Mouse (Mus musculus): ENCODE data around the gene Hspb8.

DNA sequence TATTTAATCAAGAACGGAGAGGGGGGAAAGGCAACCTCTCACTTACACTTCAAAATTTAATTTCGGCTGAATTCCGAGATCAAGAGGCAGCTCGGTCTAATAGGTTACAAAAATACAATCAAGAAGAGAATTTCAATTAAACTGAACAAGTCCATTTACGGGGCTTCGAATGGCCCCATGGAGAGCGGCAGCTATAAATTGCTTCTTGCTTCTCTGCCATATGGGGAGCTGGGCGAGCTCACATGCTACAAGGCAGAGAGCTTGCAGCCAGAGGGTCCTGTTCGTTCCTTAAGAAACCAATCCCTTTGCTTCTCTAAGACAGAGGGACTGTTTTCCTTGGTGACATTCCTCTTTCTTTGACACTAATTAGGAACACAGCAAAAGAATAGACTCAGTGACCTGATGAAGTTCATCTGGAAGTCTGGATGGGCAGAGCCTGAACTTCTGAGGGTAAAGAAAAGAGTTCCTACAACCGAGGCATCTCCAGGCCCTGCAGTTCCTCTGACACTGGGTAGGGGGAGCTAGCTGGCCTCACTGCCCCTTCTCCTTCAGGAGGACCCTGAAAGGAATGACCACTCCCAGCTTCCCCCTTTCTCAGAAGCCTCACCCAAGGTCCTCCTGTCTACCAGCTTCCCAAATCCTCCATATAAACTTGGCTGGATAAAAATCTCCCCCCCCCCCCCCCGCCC, 38.8 kb upstream of the Hspb8 start:
- TF ChIP-seq CTCF (IDR thresholded peaks at IDR 0.05; ENCODE audit: low read depth) = peak; percentile 54
- no peak for TF ChIP-seq EP300 (IDR thresholded peaks at IDR 0.05; ENCODE audit: low read depth)

Measured in liver, embryonic 14.5 days (tissue).